Mouse (Mus musculus) stomach, embryonic 14.5 days (tissue): ENCODE data around the gene Elf2. TPM values are rescaled to one million over a fixed set of nuclear protein-coding genes. Genes with fewer than 3 reads are reported as not detected.

Experiments
- ATAC-seq: fragments of 200-750 bp; cut with Nextera tagmentation; 2 replicates; pipeline ENCODE4 v1.8.0; 2017; ENCODE audit warnings: low read depth, moderate TSS enrichment; ENCODE audit not compliant: insufficient number of reproducible peaks, insufficient read depth, low FRiP score
- H3K27ac ChIP-seq: fragments of 300-500 bp; sonication (generic); 2 replicates; pipeline ENCODE4 v1.5.1; 2014; ENCODE audit warnings: mild to moderate bottlenecking, low read length, moderate library complexity, mixed read lengths
- H3K27me3 ChIP-seq: fragments of 300-500 bp; sonication (generic); 2 replicates; pipeline ENCODE4 v1.6.1; 2014; ENCODE audit warnings: low read length, control low read depth, mixed read lengths; ENCODE audit not compliant: control insufficient read depth, insufficient read depth
- H3K36me3 ChIP-seq: fragments of 300-500 bp; sonication (generic); 2 replicates; pipeline ENCODE4 v1.6.1; 2014; ENCODE audit warnings: mild to moderate bottlenecking, control low read depth, low read length, moderate library complexity, mixed read lengths; ENCODE audit not compliant: control insufficient read depth, insufficient read depth
- H3K4me1 ChIP-seq: fragments of 300-500 bp; sonication (generic); 2 replicates; pipeline ENCODE4 v1.6.1; 2014; ENCODE audit warnings: low read length, control low read depth, mixed read lengths; ENCODE audit not compliant: control insufficient read depth, insufficient read depth
- H3K4me2 ChIP-seq: fragments of 300-500 bp; sonication (generic); replicated peaks from 2 replicates; pipeline ENCODE4 v1.6.1; 2014; ENCODE audit warnings: low read depth, low read length, control low read depth
- H3K4me3 ChIP-seq: fragments of 300-500 bp; sonication (generic); 2 replicates; pipeline ENCODE4 v1.5.1; 2014; ENCODE audit warnings: low read depth, low read length, control low read depth
- H3K9ac ChIP-seq: fragments of 300-500 bp; sonication (generic); replicated peaks from 2 replicates; pipeline ENCODE4 v1.6.1; 2014; ENCODE audit warnings: low read depth, mild to moderate bottlenecking, control low read depth, low read length, moderate library complexity, mixed read lengths
- H3K9me3 ChIP-seq: fragments of 300-500 bp; sonication (generic); 2 replicates; pipeline ENCODE4 v1.6.1; 2016; ENCODE audit warnings: low read depth, low read length, control low read depth; ENCODE audit not compliant: control insufficient read depth
- WGBS: fragments of 180-500 bp; shearing (Covaris S2); extraction: QIAGEN DNeasy Blood & Tissue Kit; methylation state at CpG from one replicate; pipeline ENCODE4 v1.1.7; 2014; 5-methylcytosine and 5-hydroxymethylcytosine counted together
- microRNA-seq: library from miRNA; unstranded; fragments of <30 nt; microRNA quantifications from one replicate; pipeline ENCODE4, GENCODE M21; 2016
- polyA plus RNA-seq: library from polyadenylated mRNA; unstranded; fragments of >200 nt; fragmentation: Nextera tagmentation; extraction: Ambion mirVana; gene quantifications from 2 replicates; pipeline ENCODE4 v1.2.1, GENCODE M21; 2014

Elf2 gene
- polyA plus RNA-seq, 1 experiment from 2014 or later, result 72.6 TPM

GRCm38 (mm10) chr3:51206521-51206920 is 133.9 kb downstream of the Elf2 start:
- no peak overlapping the region for H3K4me2 ChIP-seq
- ATAC-seq, result no peak
- H3K36me3 ChIP-seq, result no peaks in the 10 kb centered on the region
- H3K27me3 ChIP-seq, result no peaks in the 10 kb centered on the region
- H3K27ac ChIP-seq, result no peak overlapping the region
- no peaks in the 10 kb centered on the region for H3K4me1 ChIP-seq
- no peak overlapping the region for H3K4me3 ChIP-seq
- no peak overlapping the region for H3K9ac ChIP-seq
- H3K9me3 ChIP-seq, result no peaks in the 10 kb centered on the region
- WGBS, result 63% methylated on average over 7 of the region's 7 CpGs

DNA sequence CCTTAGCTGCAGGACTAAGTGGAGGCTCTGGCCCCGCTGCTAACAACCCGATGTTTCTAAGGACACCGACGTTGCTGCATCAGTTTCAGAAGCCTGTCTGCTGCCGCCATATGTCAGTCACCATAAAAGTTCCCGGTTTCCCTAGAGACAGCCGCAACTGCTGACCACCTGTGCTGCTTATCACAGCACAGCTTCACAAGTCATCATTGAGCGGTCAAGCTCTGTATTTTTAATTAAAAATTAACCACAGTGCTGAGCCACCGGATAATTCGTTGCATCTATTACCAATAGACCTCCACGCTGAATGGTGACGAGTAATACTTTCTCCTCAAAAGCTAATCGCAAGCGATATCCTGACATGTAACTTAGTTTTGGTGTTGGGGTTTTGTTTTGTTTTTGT is 135.6 kb downstream of the Elf2 start:
- H3K9me3 ChIP-seq, result no peaks in the 10 kb centered on the region
- H3K36me3 ChIP-seq, result no peaks in the 10 kb centered on the region
- H3K4me2 ChIP-seq, result no peak overlapping the region
- ATAC-seq, result no peak
- H3K27me3 ChIP-seq, result no peaks in the 10 kb centered on the region
- H3K9ac ChIP-seq, result no peak overlapping the region
- no peak overlapping the region for H3K4me3 ChIP-seq
- no peaks in the 10 kb centered on the region for H3K4me1 ChIP-seq
- 90% methylated on average over 14 of the region's 14 CpGs for WGBS
- H3K27ac ChIP-seq, result no peak overlapping the region

GRCm38 (mm10) chr3:51204441-51204840 is 136.0 kb downstream of the Elf2 start:
- Histone ChIP-seq H3K27me3 (no peaks in the 10 kb centered on the region), H3K36me3 (no peaks in the 10 kb centered on the region), H3K4me3 (no peak overlapping the region), H3K9ac (no peak overlapping the region), H3K9me3 (no peaks in the 10 kb centered on the region), H3K27ac (no peak overlapping the region), H3K4me1 (no peaks in the 10 kb centered on the region), H3K4me2 (no peak overlapping the region)
- ATAC-seq, result no peak
- 88% methylated on average over 5 of the region's 5 CpGs for WGBS

DNA sequence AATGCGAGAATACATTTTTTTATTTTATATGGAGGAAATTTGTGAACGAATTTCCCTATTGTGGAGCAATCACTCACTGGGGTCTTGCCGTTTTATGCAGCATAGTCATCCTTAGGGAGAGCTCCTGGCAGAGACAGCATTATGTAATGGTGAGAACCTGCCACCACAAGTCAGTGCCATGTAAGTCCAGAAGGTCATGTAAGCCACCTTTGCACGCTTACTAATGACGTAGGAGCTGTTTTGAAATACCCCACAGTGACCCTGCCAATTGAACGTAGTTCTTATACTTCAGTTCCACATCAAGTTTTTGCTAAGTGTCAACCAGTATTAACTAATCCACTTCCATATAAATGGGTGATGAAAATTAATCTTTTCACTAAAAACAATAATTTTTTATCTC is 136.6 kb downstream of the Elf2 start:
- no peak overlapping the region for H3K4me3 ChIP-seq
- no peak overlapping the region for H3K27ac ChIP-seq
- WGBS, result 85% methylated on average over 6 of the region's 6 CpGs
- no peaks in the 10 kb centered on the region for H3K4me1 ChIP-seq
- no peak overlapping the region for H3K9ac ChIP-seq
- H3K27me3 ChIP-seq, result no peaks in the 10 kb centered on the region
- no peak overlapping the region for H3K4me2 ChIP-seq
- no peak for ATAC-seq
- H3K9me3 ChIP-seq, result no peaks in the 10 kb centered on the region
- no peaks in the 10 kb centered on the region for H3K36me3 ChIP-seq

Small RNA genes within 50 kb of the gene (microRNA-seq; reads per million reads assigned to microRNA genes)
- not detected for gene Gm24282

Other genes starting within 250 kb of the Elf2 start
- gene Noct, start 116.2 kb downstream of the Elf2 start, polyA plus RNA-seq, result 8.3 and 11.6 TPM in 2 replicates
- gene Mgarp, start 56.1 kb upstream of the Elf2 start, polyA plus RNA-seq, result 2.9 and 3.0 TPM in 2 replicates
- 674 and 700 TPM in 2 replicates for gene Ndufc1, start 68.3 kb upstream of the Elf2 start, polyA plus RNA-seq
- 41.5 and 45.7 TPM in 2 replicates for gene Naa15, start 74.5 kb upstream of the Elf2 start, polyA plus RNA-seq
- 21.9 and 26.5 TPM in 2 replicates for gene Rab33b, start 143.3 kb upstream of the Elf2 start, polyA plus RNA-seq
- 6.6 and 8.5 TPM in 2 replicates for gene Setd7, start 220.2 kb upstream of the Elf2 start, polyA plus RNA-seq